Comparison of ENCODE assay signal across 17 mouse cellular contexts in genomic region chr6:51395486-51395885, GRCm38 (mm10). TPM values are rescaled to one million over a fixed set of nuclear protein-coding genes. Genes with fewer than 3 reads are reported as not detected.
DNase-seq lines count a peak whose midpoint lies in the region; ATAC-seq and TF ChIP-seq lines count a peak whose summit lies in the region.
"Had no signal": no experiment of that assay in that cellular context is flagged by ENCODE, and none has a peak within 500 bp of the region (broad histone marks: within the 10 kb centered on the region; RNA-seq: fewer than 3 reads in every experiment).

No protein-coding gene starts in this region.

- H3K36me3 ChIP-seq in embryonic facial prominence, embryonic 13.5 days, result no peaks in the 10 kb centered on the region
- H3K36me3 ChIP-seq in embryonic facial prominence, embryonic 10.5 days (replicated peaks), result no peaks in the 10 kb centered on the region
- no peaks in the 10 kb centered on the region for H3K36me3 ChIP-seq in E14TG2a.4 (ENCODE audit: insufficient read depth, low read length)
- no peaks in the 10 kb centered on the region for H3K36me3 ChIP-seq in limb, embryonic 13.5 days
- H3K36me3 ChIP-seq: heart, embryonic 12.5 days; lung, embryonic 15.5 days; neural tube, embryonic 15.5 days had no signal

- H3K9me3 ChIP-seq in embryonic facial prominence, embryonic 13.5 days, result no peaks in the 10 kb centered on the region
- no peaks in the 10 kb centered on the region for H3K9me3 ChIP-seq in embryonic facial prominence, embryonic 10.5 days
- H3K9me3 ChIP-seq in E14TG2a.4 (ENCODE audit: low read length), result no peaks in the 10 kb centered on the region
- H3K9me3 ChIP-seq in limb, embryonic 13.5 days, result no peaks in the 10 kb centered on the region
- H3K9me3 ChIP-seq: heart, embryonic 12.5 days; lung, embryonic 15.5 days; neural tube, embryonic 15.5 days had no signal

- H3K4me1 ChIP-seq in embryonic facial prominence, embryonic 13.5 days, result peaks cover 29% of the 10 kb centered on the region
- peaks cover 34% of the 10 kb centered on the region for H3K4me1 ChIP-seq in embryonic facial prominence, embryonic 10.5 days
- peaks cover 36% of the 10 kb centered on the region for H3K4me1 ChIP-seq in E14TG2a.4 (replicated peaks; ENCODE audit: low read depth, low read length)
- peaks cover 32% of the 10 kb centered on the region for H3K4me1 ChIP-seq in limb, embryonic 13.5 days
- H3K4me1 ChIP-seq: neural tube, embryonic 15.5 days had no signal

- no peaks in the 10 kb centered on the region for H3K27me3 ChIP-seq in embryonic facial prominence, embryonic 13.5 days
- no peaks in the 10 kb centered on the region for H3K27me3 ChIP-seq in embryonic facial prominence, embryonic 10.5 days (replicated peaks; ENCODE audit: low read depth, poor library complexity, severe bottlenecking)
- no peaks in the 10 kb centered on the region for H3K27me3 ChIP-seq in E14TG2a.4 (ENCODE audit: insufficient read depth, low read length)
- H3K27me3 ChIP-seq in limb, embryonic 13.5 days, result no peaks in the 10 kb centered on the region
- H3K27me3 ChIP-seq: heart, embryonic 12.5 days; lung, embryonic 15.5 days; neural tube, embryonic 15.5 days had no signal

- no peak overlapping the region for H3K9ac ChIP-seq in embryonic facial prominence, embryonic 13.5 days
- H3K9ac ChIP-seq in limb, embryonic 13.5 days, result no peak overlapping the region
- H3K9ac ChIP-seq: heart, embryonic 12.5 days; lung, embryonic 15.5 days; neural tube, embryonic 15.5 days had no signal

- intact Hi-C loops in left cerebral cortex, postnatal 10 days (cut with DNase I), result no loop called here

- no peak overlapping the region for H3K4me3 ChIP-seq in embryonic facial prominence, embryonic 13.5 days
- no peak overlapping the region for H3K4me3 ChIP-seq in embryonic facial prominence, embryonic 10.5 days
- H3K4me3 ChIP-seq in E14TG2a.4 (replicated peaks; ENCODE audit: low read length), result peak overlapping the region; percentile 78
- no peak overlapping the region for H3K4me3 ChIP-seq in limb, embryonic 13.5 days
- H3K4me3 ChIP-seq: heart, embryonic 12.5 days; lung, embryonic 15.5 days; neural tube, embryonic 15.5 days had no signal

- 57% methylated on average over 9 of the region's 9 CpGs for WGBS in embryonic facial prominence, embryonic 13.5 days
- WGBS in embryonic facial prominence, embryonic 10.5 days, result 56% methylated on average over 9 of the region's 9 CpGs
- 55% methylated on average over 9 of the region's 9 CpGs for WGBS in limb, embryonic 13.5 days

- no peak overlapping the region for H3K27ac ChIP-seq in embryonic facial prominence, embryonic 13.5 days
- no peak overlapping the region for H3K27ac ChIP-seq in embryonic facial prominence, embryonic 10.5 days (replicated peaks)
- peak overlapping the region; percentile 22; the same call in 1 of the 2 replicates for H3K27ac ChIP-seq in limb, embryonic 13.5 days
- H3K27ac ChIP-seq: lung, embryonic 15.5 days; neural tube, embryonic 15.5 days had no signal

- no peak for DNase-seq in embryonic facial prominence, embryonic 10.5 days (ENCODE audit: low spot score)
- no peak for DNase-seq in testis, postnatal 10 days (ENCODE audit: low spot score)
- DNase-seq in left cerebral cortex, postnatal 10 days (ENCODE audit: extremely low spot score in 1 of 2, low spot score in 2 of 2), result no peak
- DNase-seq: adrenal gland, postnatal 36 days; cerebellum, postnatal 14 days; heart, postnatal 36 days; kidney, adult 2 months; kidney, postnatal 36 days; left cerebral cortex, postnatal 4 days had no signal

- TF ChIP-seq CTCF in E14TG2a.4 (conservative IDR thresholded peaks at IDR 0.05; ENCODE audit: low read length), result no peak

- no peak for ATAC-seq in embryonic facial prominence, embryonic 13.5 days (ENCODE audit: insufficient number of reproducible peaks, insufficient read depth, low FRiP score, low TSS enrichment, low read depth)
- ATAC-seq in common myeloid progenitor, adult 5-6 weeks (replicated peaks; ENCODE audit: low read depth, poor library complexity, severe bottlenecking), result peak; percentile 69
- ATAC-seq in limb, embryonic 13.5 days (ENCODE audit: low FRiP score, low read depth), result no peak
- no peak for ATAC-seq in megakaryocyte, adult 5-6 weeks (ENCODE audit: poor library complexity, severe bottlenecking)

- peak overlapping the region; percentile 26; the same call in 1 of the 2 replicates for H3K4me2 ChIP-seq in embryonic facial prominence, embryonic 13.5 days
- peak overlapping the region; percentile 27; the same call in 1 of the 2 replicates for H3K4me2 ChIP-seq in limb, embryonic 13.5 days (replicated peaks)
- H3K4me2 ChIP-seq: heart, embryonic 12.5 days; lung, embryonic 15.5 days; neural tube, embryonic 15.5 days had no signal

RNA-seq across cellular contexts. Expression of gene Nfe2l3, which starts 37.0 kb away (rescaled TPM):
- polyA plus RNA-seq in embryonic facial prominence, embryonic 13.5 days (2015; fragmentation: Nextera tagmentation; extraction: Ambion mirVana), result 2.0 and 3.6 TPM in 2 replicates
- polyA plus RNA-seq in embryonic facial prominence, embryonic 10.5 days (2016; fragmentation: Nextera tagmentation; extraction: Ambion mirVana), result 1.3 and 1.6 TPM in 2 replicates
- total RNA-seq in common myeloid progenitor, adult 5-6 weeks (2017), result 0.87 and 0.96 TPM in 2 replicates
- 1.6 and 1.9 TPM in 2 replicates for polyA plus RNA-seq in limb, embryonic 13.5 days (2015; fragmentation: Nextera tagmentation; extraction: Ambion mirVana)
- total RNA-seq in megakaryocyte, adult 5-6 weeks (2015), result 0.11 TPM in 1 of 2 replicates, not detected in the other
- 0.48 TPM in 1 of 2 replicates, not detected in the other for total RNA-seq in megakaryocyte, adult 5-6 weeks (2017)
- 1 to 10 TPM; 4.4 to 6.9 TPM for total RNA-seq in left cerebral cortex, postnatal 10 days (2021)
